Mouse (Mus musculus) spleen, postnatal 14 days (tissue): Measurements from ENCODE around the gene Pigb.

Experiments used
- DNase-seq, 2 experiments: peaks; one replicate each; pipeline ENCODE4 v3.0.0; 2021 to 2022; ENCODE audit warnings: low spot score in 2 of 2

The Pigb gene

DNA sequence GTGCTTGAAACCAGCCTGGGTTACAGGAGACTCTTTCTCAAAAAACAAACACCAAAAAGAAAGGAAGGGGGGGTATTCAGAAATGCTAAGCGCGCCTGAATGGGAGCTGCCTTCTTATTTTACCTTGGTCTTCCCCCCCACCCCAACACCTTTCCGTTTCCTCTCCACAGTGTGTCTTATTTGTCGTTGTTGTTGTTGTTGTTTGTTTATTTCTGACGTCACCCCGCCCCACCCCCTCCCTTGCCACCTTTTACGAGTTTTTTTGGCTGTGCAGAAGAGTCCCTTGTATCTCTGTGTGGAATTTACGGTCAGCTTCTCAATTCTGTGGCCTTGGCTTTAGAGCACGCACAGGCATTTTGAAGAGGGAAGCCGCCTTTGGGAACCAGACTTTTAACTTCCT, 5.5 kb upstream of the Pigb start:
- DNase-seq: no peak

DNA sequence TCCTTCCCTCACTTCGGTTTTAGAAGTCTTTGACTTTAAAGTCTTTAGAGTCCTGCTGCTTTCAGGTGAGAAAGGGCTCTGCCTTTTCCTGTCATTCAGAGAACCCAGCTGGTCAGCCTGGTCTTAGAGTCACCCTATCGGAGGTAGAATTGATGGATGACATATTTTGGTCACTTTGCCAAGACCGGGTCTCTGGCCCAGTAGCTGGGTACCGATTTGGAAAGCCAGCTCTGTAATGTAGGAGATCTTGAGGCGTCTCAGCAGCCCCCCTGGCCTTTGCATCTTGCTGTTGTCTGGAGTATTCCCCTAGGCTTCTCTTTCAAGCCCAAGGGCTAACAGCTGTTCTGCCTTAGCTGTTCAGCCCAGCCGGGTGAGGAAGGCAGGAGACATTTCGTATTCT, 5.0 kb upstream of the Pigb start:
- no peak for DNase-seq

DNA sequence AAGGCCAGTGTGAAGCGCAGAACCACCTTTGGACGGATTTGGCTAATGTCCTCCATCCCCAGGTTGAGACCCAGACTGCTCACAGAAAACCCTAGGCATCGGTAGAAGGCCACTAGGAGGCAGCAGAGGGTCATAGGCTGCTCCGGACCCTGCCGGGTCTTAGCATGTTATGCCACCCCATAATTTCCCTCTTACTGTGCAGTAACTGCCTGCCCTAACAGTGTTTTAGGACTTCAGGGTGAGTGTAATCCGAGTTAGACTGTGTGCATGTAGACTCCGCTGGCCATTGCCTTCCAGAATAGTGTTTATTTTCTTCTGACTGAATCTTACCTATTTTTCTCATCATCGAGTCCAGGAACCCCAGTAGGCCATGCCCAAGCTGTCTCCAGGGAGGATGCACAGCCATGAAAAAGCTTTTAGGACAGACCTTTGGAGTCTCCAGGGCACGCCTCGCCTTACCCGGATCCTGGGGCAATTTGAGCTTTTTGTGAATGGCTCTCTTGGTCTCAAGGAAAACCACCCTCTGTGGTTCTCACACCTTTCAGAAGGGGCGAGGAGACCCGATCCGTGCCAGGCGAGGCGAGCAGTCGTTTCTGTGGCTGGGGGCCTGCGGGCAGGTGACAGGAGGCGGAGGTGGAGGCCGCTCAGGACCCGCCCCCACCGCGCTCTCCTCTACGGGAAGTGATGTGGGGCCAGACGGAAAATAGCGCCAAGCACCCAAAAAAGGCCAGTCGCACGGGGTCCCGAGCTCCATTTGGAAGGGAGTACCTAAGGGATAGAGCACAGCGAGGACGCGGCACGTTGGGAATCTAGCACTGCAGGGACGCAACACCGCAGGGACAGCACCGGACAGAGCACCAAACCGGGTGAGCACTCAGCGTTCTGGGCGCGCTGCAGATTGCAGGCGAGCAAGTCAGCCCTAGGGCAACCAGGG, 4.2 kb upstream of the Pigb start, which contains the start of gene Rab27a:
Gene Rab27a (plus strand): TSS at position 709 of the 934 bp plus-strand sequence.
- peak; percentile 65 to 82 for DNase-seq

DNA sequence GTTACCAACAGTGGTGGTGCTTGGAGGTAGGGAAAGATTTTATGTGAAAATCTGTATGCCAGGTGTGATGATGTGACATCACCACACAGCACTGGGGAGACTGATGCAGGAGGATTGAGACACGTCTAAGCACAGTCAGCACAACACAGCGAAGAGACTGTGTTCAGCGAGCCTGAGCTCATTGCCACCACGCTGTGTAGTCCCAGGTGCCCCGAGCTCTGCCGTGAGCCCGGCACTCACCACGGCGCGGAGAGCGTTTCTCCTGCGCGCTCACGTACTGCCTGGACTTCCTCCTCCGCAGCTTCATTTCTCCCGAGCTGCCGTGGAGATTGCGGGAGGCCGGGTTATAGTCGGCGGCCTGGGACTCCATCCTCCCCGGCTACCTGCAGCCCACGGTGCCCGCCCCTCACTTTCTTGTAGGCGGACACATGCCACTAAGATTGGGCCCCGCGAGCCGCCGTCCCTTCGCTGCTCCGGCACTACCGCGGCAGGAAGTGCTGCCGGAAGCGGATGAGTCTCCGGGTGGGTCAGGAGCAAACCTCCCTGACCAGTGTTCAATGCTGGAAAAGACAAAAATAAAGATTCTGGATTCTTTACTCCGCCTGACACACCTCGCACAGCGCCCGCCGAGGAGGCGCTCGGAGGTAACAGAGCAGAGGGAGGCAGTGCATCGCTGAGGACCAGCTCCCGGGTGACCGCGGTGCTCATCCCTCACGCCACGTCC, 794 bp downstream of the Pigb start:
- DNase-seq: peak; percentile 79 to 84

DNA sequence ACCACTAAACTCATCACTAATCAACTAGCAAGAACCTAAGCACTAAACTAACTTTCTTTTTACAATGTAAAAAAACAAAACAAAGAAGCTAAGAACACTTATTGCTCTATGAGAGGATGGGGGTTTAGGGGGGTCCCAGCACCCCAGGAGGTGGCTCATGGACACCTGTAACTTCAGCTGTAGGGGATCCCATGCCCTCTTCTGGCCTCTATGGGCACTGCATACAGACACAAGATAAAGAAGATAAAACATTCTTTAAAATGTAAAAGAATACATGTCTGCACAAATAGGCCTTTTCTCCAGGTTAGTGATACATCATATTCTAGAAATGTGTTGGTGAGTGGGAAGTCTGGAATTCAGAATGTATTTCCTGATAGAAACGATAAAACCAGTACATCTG, 6.8 kb downstream of the Pigb start:
- DNase-seq: no peak

DNA sequence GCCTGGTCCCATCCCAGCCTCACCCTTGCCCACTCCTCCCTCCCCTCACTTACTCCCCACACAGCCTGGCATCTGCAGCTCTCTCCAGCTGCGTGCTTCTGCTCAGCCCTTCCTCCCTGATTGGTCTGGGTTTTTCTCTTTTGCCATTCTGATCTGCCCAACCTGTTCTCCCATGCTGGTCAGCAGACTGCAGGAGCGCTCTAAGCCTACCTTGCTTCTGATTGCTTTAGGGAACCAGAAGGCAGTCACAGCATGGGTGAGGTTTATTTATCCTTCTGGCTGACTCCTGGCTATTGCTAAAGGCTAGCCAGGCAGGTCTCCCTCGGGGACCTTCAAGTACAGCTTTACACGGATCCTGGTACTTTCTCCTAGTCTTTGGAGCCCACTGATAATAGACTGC, 8.8 kb downstream of the Pigb start:
- DNase-seq: no peak

DNA sequence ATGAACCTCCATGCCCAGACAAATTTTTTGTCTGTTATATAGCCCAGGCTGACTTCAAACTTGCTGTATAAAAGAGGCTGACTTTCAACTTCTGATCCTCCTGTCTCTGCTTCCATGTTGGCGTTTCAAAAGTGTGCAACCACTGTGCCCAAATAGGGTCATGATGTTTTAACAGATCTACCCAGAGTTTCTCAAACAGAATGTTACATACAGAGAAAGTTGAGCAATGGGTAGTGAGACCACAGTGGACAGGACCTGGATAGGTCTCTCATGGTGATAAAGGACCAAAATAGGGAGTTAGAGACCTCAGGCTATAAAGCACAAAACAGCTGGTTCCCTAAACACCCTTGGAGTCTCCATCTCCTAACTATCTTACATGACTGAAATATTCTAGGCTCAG, 9.7 kb downstream of the Pigb start:
- no peak for DNase-seq

DNA sequence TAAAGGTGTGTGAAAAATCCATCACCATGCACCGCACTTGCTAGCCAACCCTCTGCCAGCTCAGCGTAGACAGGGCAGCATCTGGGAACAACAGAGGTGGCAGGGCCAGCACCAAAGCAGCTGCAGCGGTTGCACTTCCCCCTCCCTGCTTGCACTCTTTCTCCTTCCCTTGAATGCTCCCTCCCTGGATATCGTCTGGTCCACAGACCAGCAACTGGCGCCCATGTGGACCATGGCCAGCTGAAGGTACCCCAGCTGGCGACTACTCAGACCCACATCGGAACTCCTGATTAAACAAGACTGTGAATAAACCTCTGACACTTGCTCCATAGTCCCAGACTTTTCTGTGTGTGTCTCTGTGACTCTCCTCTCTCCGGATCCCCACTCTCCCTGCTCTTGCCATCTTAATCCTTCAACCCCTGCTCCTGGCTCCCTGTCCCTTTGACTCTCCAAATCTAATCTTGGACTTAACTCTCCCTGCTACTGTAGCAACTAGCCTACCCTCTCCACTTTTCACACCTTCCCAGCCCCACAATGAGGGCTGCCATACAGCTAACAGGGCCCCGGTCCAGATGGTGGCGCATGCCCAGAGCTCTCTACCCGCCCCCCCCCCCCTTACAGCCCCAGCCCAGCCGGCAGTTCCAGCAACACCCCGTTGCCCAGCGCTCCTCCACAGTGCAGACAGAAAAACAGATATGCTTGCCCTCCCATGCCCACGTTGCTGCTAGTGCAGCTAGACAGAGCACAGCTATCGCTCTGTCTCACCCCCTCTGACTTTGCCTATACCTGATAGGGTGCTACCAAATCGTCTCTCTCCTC, 14.2 kb downstream of the Pigb start:
- no peak for DNase-seq

DNA sequence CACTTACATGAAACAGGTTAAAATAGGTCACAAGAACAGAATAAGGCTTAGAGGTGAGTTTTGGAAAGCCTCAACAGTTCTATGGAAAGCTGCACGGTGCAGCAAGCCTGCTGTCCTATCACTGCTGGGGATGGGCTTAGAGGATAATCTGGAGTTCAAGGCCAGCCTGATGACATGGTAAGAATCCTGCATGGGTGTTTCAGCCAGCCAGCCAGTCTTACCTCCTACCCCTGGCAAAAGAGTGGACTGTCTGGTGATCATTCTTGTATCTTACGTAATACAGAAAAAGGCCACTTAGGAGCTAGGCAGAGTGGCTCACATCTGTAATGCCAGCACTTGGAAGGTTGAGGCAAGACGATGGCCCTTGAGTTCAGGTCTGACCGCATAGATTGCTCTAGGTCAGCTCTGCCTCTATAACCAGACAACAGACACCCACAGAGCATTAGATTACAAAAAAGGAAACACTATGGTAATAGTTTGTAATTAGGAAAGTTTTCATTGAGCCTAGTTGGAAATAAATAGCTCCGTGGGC, 19.5 kb downstream of the Pigb start:
- DNase-seq: no peak

DNA sequence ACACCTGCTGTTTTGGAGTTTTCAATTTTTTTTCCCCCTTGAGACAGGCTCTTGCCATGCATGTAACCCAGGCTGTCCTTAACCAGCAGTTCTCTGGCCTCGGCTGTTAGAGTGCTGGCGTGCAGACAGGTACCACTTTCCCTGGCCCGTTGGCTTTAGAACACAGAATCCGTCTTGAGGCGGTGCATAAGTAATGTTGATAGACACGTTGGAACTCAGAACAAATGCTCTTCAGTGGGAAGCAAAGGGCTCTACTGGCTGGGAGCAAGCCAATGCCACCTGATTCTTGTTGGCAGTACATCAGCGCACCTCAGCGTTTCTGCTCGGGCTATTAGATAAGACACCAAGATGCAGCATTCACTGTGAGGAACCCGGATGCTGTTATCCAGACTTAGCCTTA, 20.3 kb downstream of the Pigb start:
- DNase-seq: no peak

DNA sequence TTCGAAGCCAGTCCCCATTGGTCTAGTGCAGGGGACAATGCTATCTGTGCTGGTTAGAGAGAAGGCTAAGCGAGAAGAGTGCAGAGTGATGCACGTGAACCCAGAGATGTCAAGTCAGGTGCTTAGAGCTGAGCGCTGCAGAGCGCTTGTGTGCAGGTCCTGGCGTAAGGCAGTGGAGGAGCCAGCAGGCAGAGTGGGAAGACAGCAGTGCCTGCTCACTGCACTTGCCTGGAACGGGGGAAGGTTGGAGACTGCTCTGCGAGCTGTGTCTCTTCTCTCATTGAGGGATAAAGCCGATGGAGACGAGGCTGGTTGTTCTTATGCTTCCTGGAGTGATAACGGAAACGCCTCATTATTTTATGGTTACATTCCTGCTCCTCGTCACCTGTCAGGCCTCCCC, 25.5 kb downstream of the Pigb start:
- no peak for DNase-seq

DNA sequence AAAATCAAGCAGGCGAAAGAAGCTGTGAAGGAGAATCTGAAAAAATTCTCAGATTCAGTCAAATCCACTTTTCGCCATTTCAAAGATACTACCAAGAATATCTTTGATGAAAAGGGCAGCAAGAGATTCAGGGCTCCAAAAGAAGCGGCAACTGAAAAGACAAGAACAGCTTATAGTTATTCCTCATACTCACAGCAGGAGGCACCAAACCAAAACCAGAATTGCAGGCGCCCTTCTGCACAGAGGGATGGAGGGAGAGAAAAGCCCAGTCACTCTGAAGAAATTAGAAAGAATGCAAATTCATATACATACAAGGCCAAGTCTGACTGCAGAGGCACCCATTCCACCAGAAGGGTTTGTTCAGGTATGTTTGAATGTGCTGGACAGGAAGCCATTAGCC, 27.5 kb downstream of the Pigb start:
- DNase-seq: no peak

DNA sequence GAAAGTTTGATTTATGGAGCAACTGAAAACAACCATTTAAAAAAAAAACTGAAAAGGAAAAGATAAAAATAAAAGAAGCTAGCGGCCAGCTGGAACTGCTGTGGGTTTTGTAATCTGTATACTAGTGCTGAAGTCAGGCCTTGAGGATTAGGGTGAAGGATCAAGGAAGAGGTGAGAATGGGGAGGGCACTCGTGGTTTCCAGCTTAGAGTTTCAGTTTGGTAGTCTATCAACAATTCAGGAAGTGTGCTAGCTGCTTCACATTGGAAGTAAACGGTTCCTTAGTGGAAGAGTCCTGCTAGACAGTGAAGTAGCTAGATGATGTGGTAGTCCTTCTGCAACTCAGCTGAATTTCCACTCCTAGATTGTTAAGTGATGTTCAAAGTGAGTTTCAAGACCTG, 31.8 kb downstream of the Pigb start:
- DNase-seq: no peak

DNA sequence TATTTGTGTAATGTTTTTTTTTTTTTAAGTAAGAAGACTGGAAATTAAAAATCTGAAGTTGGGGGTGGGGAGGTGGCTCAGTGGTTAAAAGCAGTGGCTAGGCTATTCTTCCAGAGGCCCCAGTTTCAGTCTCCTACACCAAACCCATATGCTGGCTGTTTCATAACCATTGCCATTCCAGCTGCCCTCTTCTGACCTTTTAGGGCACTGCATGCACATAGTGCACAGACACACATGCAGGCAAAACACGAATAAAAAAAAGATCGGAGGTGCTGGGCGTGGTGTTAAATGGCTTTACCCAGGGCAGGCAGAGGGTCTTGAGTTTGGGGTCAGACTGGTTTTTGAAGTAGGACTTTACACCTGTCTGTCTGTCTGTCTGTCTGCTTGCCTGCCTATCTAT, 34.0 kb downstream of the Pigb start:
- no peak for DNase-seq

DNA sequence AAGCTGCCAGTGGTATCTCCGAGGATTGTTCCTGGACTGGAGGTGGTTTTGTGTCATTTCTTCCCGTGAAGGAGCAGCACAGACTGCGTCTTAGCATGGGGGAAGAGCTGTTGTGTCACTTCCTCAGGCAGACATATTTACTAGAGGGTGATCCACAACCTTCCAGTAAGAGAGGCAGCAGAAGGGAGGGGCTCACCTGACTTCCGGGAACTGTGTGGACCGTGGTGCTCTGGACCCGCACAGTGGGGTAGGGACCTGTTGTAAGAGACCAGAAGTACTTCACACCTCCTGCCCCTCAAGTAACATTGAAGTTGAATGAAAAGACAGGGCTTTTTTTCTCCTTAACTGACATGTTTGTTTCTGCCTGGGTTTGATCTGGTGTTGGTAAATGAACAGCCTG, 35.1 kb downstream of the Pigb start:
- DNase-seq: no peak

DNA sequence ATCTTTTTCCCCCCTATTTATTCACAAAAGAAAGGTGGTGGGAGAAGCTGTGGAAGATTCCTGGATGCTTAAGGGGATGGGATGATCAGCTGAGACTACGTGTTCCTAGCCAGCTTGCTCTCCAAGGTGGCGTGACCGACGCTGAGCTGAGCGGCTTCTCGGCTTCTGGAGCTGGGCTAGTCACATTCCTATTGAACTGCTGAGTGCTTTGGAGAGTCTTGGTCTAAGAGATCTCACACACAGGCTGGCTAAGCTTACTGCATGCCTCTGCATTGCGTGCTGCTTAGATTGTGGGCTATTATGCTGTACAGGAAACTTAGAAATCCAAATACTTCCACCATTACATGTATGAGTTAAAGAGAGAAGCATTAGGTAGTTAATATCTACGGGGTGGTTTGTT, 36.1 kb downstream of the Pigb start:
- DNase-seq: no peak

DNA sequence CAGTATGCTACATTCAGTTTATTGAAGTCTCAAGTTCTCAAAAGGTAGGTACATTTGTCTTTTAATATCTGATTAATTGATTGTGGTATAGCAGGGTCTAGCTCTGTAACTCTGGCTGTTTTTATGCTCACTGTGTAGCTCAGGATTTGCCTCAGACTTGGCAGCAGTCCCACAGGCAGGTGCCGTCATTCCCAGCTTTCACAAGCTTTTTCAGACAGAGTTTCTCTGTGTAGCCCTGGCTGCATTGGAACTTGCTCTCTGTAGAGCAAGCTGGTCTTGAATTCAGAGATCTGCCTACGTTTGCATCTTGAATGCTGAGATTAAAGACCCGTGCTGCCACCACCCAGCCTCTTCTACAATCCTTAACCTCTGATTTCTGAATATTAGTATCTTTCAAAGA, 38.0 kb downstream of the Pigb start:
- DNase-seq: no peak

DNA sequence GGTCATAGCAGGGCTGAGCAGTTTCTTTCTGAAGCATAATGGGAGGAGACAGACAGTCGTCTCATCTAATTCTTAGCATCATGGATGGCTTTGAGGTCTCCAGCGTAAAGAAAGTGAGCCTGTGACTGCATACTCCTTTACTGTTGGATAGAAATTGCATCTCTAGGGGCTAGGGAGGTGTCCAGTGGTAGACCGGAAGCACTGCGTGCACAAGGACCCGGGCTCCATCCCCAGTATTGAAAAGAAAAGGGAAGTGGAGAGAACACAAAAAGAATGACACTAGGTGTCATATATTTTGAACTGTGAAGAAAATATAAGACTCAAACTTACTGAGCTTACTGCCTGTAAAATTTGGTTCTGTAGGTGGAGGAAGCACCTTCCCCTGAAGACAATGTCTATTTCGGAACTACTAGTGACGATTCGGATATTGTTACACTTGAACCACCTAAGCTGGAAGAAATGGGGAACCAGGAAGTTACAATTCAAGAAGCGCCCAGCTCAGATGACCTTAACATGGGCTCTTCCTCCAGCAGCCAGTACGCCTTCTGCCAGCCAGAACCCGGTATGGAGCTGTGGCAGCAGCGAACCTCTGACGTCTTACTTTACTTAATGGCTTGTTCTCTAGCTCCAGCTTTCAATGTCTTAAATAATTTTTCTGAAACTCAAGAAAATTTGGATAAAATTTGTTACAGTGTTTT, 38.7 kb downstream of the Pigb start:
- DNase-seq: no peak

DNA sequence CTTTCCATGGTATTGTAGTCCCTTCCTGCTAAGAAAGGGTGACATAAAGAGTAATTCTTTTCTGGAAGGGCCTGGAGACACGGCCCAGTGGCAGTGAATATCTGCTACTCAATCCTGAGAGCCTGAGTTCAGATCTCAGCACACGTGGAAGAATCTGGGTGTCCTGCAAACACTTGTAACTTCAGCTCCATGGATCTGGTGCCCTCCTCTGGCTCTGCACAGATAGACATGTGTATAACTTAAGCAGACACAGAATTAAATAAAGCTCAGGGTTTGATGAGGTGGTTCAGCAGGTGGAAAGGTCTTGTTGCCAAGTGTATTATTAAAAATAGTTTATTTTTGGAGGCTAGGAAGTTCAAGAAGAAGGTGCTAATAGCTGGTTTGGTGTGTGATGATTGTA, 39.7 kb downstream of the Pigb start:
- DNase-seq: no peak

DNA sequence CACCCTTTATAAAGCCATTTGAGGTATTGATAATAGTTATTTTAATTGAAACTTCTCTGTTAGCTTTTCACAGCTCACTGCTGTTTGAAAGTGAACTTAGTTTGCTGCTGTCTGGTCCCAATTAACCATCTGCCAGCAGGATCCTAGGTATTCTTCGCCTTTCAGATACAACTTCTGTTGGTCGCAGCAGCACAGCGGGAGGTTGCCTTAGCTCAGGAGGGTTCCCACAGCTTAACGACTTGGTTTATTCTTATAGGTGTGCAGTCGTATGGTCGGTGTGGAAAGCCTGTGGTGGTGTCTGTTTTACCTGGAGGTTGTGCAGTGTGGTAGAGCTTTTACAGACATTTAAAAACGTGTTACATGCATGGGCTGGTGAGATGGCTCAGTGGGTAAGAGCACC, 43.4 kb downstream of the Pigb start:
- DNase-seq: no peak

DNA sequence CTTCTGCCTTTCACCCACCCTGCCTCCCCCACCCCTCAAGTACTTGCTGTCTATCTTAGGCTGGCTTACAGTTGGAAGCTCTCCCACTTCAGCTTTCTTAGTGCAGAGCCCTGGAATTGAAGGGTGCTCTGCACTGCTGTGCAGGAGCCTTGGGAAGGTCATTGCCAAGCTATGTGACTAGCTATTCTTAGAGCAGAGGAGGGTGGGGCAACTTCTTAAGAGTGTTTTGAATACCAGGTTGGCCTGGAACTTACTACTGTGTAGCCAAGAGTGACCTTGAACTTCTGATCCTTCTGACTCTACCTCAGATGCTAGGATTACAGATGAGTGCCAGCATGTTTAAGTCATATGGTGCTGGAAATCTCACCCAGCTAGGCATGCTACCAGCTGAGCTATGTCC, 44.0 kb downstream of the Pigb start:
- DNase-seq: no peak
